Mouse (Mus musculus): ENCODE measurements around the gene AW549877.

DNA sequence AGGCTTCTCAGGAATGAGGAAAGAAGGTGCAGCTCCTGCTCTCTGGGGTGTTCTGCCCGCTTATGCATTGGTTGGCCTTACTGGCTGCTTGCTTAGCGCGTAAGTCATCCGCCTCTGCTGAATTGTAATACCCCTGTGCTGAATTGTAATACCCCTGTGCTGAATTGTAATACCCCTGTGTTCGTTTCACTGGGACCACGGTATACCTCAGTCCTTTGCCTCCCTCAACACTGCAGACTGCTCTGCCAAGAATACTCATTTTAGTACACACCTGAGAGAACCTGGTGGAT is 32.8 kb upstream of the AW549877 start:
- TF ChIP-seq CTCF (IDR thresholded peaks at IDR 0.05; ENCODE audit: borderline replicate concordance, insufficient read depth, low read depth, low read length) (no peak), POLR2A (IDR thresholded peaks at IDR 0.05; ENCODE audit: borderline replicate concordance, insufficient read depth, low read length) (no peak)

All from cerebellum, adult 2 months (tissue).